Mouse (Mus musculus): ENCODE results near the gene Pon3. TPM values are rescaled to one million over a fixed set of nuclear protein-coding genes. Genes with fewer than 3 reads are reported as not detected.
"Not testable (repeated sequence)": the region's sequence is repeated elsewhere in the genome, so short reads cannot be mapped to it uniquely, and the experiment has no call there.

Pon3 gene
- polyA plus RNA-seq, 2 experiments from 2014 or later, result 21.5 to 23.3 TPM

DNA sequence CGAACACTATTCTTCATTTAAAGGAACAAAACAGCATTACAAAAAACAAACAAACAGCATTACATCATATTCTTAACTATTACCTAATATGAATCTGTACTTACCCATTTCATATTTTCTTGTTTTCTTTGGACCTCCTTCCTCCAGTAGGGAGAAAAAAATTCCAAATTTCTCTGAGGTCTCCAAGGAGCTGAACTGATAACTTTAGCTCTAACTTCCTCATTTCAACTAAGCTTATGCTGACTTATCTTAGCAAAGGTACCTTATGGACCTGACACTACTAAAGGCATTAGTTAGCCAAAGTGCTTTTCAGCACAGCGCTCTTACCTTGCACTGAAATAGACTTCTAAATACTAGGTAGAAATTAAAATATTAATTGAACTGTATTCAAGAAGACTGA, 1.2 kb downstream of the Pon3 start:
- no peak for ATAC-seq

- no peak for ATAC-seq
Measured at GRCm38 (mm10) chr6:5245926-5246325, 10.2 kb downstream of the Pon3 start.

DNA sequence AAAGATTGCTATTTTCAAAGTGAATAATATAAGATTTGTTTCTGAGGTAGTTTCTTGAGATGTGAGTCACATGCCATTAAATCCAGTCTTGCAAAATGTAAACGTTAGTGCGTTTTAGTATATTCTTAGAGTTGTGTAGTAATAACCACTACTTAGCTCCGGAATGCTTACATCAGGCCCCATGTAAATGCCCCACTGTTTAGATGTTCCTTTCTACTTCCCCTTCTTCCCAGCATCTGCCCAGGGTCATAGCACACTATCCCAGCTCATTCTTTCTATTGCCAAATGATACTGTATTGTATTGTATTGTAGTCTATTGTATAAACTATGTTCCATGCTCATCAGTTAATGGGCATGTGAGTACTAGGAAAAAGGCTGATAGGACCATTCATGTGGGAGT, 17.3 kb downstream of the Pon3 start:
- no peak for ATAC-seq

GRCm38 (mm10) chr6:5237510-5237909, 18.6 kb downstream of the Pon3 start:
- no peak for ATAC-seq

GRCm38 (mm10) chr6:5236843-5237371, 19.2 kb downstream of the Pon3 start:
- ATAC-seq, result no peak

- ATAC-seq, result no peak
Measured at GRCm38 (mm10) chr6:5234563-5234962, 21.5 kb downstream of the Pon3 start.

GRCm38 (mm10) chr6:5233812-5234211, 22.3 kb downstream of the Pon3 start:
- ATAC-seq, result no peak

DNA sequence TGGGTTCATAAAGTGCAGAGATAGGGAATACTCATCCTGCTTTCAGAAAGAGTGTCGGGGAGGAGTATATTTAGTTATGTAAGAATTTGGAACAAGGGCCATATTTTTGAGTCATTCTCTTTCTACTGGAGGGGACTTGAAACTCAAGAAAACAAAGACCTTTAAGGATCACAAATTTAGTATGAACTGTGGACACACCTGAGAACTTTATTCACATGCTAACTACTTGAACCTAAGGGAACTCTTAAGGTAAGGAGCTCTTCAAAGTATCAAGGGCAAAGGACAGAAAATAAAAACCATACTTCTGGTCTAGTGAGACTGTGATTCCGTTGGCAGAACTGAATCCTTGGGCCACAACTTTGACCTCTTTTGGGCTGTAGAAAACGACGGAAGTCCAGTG, 24.1 kb downstream of the Pon3 start:
- no peak for ATAC-seq

- ATAC-seq, result no peak
Measured at GRCm38 (mm10) chr6:5230261-5230660, 25.8 kb downstream of the Pon3 start.

- ATAC-seq, result not testable (repeated sequence)
Measured at GRCm38 (mm10) chr6:5223551-5223950, 32.5 kb downstream of the Pon3 start.

DNA sequence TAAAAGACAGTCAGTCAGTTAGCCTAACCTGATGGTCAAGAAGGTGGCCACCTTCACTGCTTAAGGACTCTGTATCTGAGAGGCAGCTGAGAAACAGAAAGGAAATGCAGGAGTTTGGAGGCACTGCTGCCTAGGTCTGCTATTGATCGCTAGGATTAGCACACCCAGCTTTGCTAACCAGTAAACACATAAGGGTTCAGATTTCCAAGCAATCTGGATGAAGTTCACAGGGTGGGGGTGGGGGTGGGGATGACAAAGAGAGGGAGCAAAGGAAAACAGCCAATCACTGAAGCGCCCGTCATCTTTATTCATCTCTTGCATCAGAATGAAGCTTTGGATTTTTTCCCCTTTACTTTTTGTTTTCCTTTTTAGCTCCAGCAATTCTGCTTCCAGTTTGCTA, 34.0 kb downstream of the Pon3 start:
- no peak for ATAC-seq

DNA sequence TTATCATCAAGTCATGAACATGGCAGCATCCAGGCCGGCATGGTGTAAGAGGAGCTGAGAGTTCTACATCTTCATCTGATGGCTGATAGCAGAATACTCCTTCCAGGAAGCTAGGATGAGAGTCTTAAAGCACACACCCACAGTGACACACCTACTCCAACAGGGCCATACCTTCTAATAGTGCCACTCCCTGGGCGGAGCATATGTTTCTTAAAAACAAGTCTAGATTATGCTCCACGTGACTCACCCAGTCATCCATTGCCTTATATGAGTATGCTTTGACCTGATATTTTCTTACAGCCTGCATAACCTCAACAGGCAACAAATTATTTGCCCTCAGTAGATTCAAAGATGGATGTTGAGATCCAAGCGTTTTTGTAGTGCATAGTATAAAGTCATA, 37.9 kb downstream of the Pon3 start:
- no peak for ATAC-seq

GRCm38 (mm10) chr6:5207817-5208216, 48.3 kb downstream of the Pon3 start:
- ATAC-seq, result no peak

GRCm38 (mm10) chr6:5199916-5200315, 56.2 kb downstream of the Pon3 start:
- ATAC-seq, result no peak

- ATAC-seq, result no peak
Measured at GRCm38 (mm10) chr6:5199376-5199905, 56.6 kb downstream of the Pon3 start.

- ATAC-seq, result no peak
Measured at GRCm38 (mm10) chr6:5198590-5198989, 57.5 kb downstream of the Pon3 start.

DNA sequence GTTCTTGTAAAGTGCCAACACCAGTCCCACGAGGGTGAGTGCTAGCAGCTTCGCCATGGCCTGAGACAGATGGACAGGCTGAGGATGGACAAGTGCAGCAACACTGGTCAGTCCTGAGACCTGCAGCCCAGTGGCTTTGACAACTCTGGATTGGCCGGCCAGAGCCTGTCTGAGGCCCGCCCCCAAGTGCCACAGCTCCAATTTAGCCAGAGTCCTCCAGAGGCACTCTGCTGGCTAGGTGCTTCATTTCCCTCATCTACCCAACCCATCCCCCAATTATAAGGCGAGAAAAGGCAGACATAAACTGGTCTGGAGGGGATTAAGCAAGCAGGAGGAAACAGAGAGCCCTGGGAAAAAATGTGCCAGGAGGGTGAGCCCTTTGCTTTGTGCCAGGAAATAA, 62.4 kb downstream of the Pon3 start, which contains the start of gene Pon1:
Gene Pon1, minus strand, starts transcription at position 254 of the 400 bp plus-strand sequence.
- no peak for ATAC-seq

DNA sequence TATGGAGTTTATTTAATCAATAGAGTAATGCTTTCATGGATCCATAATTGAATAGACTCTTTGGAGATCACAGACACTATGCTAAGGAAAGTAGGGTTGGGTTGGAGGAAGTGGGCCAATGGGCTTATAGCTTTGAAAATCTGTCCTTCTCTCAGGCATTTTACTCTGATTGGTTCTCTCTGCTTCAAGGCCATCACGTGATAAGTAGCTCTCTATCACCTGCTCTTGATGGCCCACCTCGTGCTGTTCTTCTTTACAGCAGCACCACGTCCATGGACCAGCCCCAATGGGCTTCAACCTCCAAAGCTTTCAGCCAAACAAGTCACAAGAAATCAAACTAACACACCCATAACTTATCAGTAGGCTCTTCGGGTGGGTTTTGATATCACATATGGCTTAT, 65.3 kb downstream of the Pon3 start:
- ATAC-seq, result no peak

DNA sequence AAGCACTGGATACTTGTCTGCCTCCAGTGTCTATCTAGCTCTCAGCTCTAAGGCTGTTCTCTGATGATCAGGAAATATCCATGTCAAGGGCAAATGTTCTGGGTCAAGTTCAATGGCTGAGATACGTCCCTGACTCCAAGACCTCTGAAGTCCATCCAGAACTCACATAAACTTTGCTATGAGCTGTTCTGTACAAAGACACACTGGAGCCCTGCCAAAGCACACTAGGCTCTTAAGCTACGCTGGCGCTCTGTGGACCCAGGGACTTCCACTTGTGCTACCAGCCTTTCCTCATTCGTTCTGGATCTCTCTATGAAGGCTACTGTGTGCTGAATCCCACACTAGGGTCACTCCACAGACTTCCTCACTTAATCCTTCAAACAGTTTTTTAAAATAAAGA, 66.6 kb downstream of the Pon3 start:
- ATAC-seq, result no peak

GRCm38 (mm10) chr6:5188938-5189337, 67.1 kb downstream of the Pon3 start:
- ATAC-seq, result no peak

GRCm38 (mm10) chr6:5188036-5188435, 68.0 kb downstream of the Pon3 start:
- no peak for ATAC-seq

GRCm38 (mm10) chr6:5187586-5187985, 68.5 kb downstream of the Pon3 start:
- ATAC-seq, result no peak

DNA sequence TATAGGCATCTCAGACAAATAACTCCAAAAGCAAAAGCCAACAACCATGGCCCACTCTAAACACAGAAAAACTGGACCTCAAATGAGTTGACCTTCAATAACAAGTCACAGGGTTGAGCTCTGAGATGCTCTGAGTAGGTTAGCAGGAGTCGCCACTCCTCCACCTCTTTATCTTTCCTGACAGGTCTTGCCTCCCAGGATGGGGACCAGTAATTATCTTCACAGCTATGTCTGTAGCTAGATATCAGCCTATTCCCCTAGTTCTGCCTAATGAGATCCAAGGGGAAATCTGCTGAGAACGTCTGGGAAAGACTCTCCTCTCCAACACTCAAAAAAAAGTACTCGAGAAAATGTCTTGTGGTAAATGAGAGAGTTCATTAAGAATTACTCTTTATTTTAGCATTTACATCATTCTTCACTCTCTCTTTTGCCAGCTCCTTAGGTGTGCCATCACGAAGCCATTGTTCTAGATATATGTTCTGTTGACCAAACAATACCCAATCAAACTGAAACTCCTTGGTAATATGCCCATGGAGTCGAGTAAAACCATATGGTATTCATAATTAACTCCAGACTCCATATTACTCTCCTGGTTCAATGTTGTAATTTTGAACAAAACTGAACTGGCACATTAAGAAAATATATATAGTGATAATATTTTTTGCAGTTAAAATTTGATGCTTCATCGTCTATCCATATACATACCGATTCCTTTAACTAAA, 69.7 kb downstream of the Pon3 start:
- ATAC-seq, result no peak

- no peak for ATAC-seq
Measured at GRCm38 (mm10) chr6:5180645-5181044, 75.4 kb downstream of the Pon3 start.

All from CD4-positive, CD25-positive, alpha-beta regulatory T cell, adult 4 months (primary cell).